Mouse (Mus musculus) E14TG2a.4 (cell line): Measurements from ENCODE around the gene Prx.

Experiments used
- H3K27me3 ChIP-seq: 2 replicates; pipeline ENCODE4 v1.6.1; 2014; ENCODE audit warnings: low read length, control low read depth; ENCODE audit not compliant: insufficient read depth
- H3K36me3 ChIP-seq: 2 replicates; pipeline ENCODE4 v1.6.1; 2014; ENCODE audit warnings: low read length, control low read depth; ENCODE audit not compliant: insufficient read depth
- H3K4me1 ChIP-seq: replicated peaks from 2 replicates; pipeline ENCODE4 v1.6.1; 2014; ENCODE audit warnings: low read depth, low read length, control low read depth
- H3K4me3 ChIP-seq: replicated peaks from 2 replicates; pipeline ENCODE4 v1.5.1; 2014; ENCODE audit warnings: mild to moderate bottlenecking, low read length
- H3K9me3 ChIP-seq: 2 replicates; pipeline ENCODE4 v1.6.1; 2014; ENCODE audit warnings: low read length, control low read depth
- CTCF ChIP-seq: conservative IDR thresholded peaks from 2 replicates; pipeline ENCODE4 v1.5.1; 2014; ENCODE audit warnings: low read length
- NANOG ChIP-seq: IDR thresholded peaks from 2 replicates; pipeline ENCODE4 v1.6.1; 2014; ENCODE audit warnings: borderline replicate concordance, low read length, mixed read lengths
- POU5F1 ChIP-seq: IDR thresholded peaks from 2 replicates; pipeline ENCODE4 v1.6.1; 2014; ENCODE audit warnings: low read length, borderline replicate concordance

Gene Prx

DNA sequence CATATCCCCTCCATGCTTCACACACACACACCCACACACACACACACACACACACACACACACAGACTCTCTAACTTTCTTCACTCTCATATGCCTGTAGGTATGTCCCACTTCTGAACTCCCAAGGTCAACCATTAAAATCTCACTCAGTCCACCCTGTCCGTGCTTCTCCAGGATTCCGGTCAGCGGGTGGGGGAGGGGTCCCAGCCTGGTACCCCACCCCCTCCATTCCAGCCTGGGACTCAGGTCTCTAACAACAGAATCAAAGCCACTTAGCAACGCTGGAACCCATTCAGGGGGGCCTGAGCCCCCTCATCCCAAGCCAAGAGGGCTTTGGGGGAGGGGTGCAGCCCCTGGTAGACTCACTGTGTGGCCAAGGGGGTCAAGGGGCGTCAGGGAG lies 23.8 kb downstream of the Prx start, which contains the start of gene Hipk4:
Hipk4 (plus strand) TSS at position 301 of the 400 bp plus-strand sequence.
- TF ChIP-seq CTCF (no peak), POU5F1 (no peak), NANOG (no peak)
- Histone ChIP-seq H3K4me3 (no peak within 1 kb of the TSS), H3K9me3 (no peaks in the 10 kb centered on the region), H3K27me3 (no peaks in the 10 kb centered on the region), H3K4me1 (peaks cover 74% of the 10 kb centered on the region), H3K36me3 (peaks cover 20% of the 10 kb centered on the region)

DNA sequence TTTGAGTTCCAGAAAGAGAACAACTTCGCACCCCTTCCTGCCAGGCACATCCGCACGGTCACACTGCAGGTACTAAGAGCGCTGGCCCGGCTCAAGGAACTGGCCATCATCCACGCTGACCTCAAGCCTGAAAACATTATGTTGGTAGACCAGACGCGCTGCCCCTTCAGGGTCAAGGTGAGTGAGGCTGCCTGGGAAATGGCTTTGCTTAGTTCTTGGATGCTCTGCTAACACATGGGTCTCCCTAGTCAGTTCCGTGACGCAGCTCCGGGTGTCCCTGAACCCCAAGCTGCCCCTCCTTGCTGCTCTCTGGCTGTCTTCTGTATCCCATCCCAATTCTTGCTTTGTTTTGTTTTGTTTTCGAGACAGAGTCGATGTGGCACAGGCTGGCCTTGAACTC lies 24.7 kb downstream of the Prx start:
- H3K36me3 ChIP-seq = peaks cover 12% of the 10 kb centered on the region
- no peak overlapping the region for H3K4me3 ChIP-seq
- no peak for TF ChIP-seq NANOG
- TF ChIP-seq POU5F1 = no peak
- TF ChIP-seq CTCF = no peak
- H3K27me3 ChIP-seq = no peaks in the 10 kb centered on the region
- no peaks in the 10 kb centered on the region for H3K9me3 ChIP-seq
- peaks cover 76% of the 10 kb centered on the region for H3K4me1 ChIP-seq

DNA sequence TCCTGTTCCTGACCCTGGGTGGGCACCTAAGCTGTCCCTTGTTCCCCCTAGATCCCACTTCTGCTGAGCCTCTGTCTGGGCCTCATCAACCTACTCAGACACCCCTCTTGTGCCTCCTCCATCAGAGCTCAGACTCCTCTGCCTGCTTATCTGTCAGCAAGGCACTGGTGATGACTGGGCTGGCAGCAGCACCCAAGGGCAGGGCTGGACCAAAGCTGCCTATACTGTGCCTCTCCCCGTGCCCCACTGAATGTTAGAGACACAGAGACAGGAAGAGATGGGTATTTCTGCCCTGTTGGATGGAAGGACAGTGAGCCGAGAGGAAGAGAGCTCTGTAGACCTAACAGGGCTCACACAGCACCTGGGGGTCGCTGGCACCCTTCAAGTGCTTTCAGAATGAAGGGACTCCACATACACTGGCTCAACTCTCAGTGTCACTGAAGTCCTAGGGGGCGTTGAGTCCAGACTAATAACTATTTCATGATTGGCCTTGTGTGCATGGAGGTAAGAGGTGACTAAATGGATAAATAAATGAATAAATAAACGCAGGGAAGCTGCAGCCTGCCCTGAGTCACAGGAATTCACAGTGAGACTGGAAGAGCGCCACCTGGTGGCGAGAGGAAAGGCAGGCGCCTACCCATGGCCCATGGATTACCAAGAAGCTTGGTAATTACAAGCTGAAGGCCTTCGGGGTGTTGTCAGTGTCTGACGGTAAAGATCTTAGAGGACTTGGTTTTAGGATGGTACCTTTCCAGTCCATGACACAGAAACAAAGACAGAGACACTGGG lies 27.1 kb downstream of the Prx start:
- no peak overlapping the region for H3K4me3 ChIP-seq
- H3K9me3 ChIP-seq = no peaks in the 10 kb centered on the region
- H3K36me3 ChIP-seq = peaks cover 11% of the 10 kb centered on the region
- TF ChIP-seq POU5F1 (no peak), CTCF (peak; percentile 95)
- H3K4me1 ChIP-seq = peaks cover 72% of the 10 kb centered on the region
- H3K27me3 ChIP-seq = no peaks in the 10 kb centered on the region

DNA sequence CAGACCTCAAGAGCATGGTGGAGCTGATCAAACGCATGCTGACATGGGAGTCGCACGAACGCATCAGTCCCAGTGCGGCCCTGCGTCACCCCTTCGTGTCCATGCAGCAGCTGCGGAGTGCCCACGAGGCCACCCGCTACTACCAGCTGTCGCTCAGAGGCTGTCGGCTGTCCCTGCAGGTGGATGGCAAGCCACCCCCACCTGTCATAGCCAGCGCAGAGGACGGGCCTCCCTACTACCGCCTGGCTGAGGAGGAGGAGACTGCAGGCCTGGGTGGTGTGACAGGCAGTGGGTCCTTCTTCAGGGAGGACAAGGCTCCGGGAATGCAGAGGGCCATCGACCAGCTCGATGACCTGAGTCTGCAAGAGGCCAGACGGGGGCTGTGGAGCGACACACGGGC lies 29.9 kb downstream of the Prx start:
- peaks cover 36% of the 10 kb centered on the region for H3K36me3 ChIP-seq
- peak overlapping the region; percentile 66 for H3K4me3 ChIP-seq
- H3K4me1 ChIP-seq = peaks cover 62% of the 10 kb centered on the region
- TF ChIP-seq CTCF (no peak), NANOG (no peak), POU5F1 (no peak)
- H3K27me3 ChIP-seq = no peaks in the 10 kb centered on the region
- H3K9me3 ChIP-seq = no peaks in the 10 kb centered on the region

DNA sequence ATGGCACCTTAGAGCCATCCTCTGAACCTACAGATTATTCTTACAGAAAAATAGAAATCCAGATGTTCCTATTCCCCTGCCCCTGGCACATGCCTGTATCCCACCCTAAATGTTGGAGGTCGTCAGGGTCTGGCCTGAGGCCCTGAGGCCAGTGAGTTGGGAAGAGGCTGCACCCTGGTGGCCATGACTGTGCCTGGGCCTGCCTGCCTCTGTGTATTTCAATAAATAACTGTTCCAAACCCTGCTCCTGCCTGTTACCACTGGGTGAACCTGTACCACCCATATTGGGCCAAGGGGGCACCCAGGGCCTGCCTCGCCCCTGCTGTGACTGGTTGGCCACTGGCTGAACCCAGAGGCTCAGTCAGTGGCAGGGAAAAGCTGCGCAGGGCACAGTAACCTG lies 31.8 kb downstream of the Prx start:
- H3K4me1 ChIP-seq = peaks cover 45% of the 10 kb centered on the region
- H3K9me3 ChIP-seq = no peaks in the 10 kb centered on the region
- no peak overlapping the region for H3K4me3 ChIP-seq
- TF ChIP-seq CTCF (no peak), NANOG (no peak), POU5F1 (no peak)
- no peaks in the 10 kb centered on the region for H3K27me3 ChIP-seq
- peaks cover 54% of the 10 kb centered on the region for H3K36me3 ChIP-seq

DNA sequence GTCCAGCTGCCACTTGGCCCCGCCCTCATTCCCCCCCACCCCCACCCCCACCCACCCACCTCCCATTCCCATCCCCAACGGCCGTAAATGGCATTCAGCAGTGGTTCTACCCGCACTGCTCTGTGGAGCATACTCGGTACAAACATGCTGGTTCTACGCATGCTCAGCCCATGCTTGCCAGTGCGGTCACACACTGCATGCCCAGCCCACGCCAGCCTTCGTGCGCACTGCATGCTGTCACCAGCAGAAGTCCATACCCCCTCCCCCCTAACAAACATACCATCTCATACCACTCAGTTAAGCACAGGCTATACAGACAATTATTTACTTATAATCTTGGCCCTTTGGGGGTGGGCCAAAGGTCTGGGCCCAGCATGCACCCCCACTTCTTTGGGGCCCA lies 32.6 kb downstream of the Prx start:
- Histone ChIP-seq H3K9me3 (no peaks in the 10 kb centered on the region), H3K4me3 (no peak overlapping the region), H3K36me3 (peaks cover 61% of the 10 kb centered on the region), H3K4me1 (peaks cover 39% of the 10 kb centered on the region), H3K27me3 (no peaks in the 10 kb centered on the region)
- TF ChIP-seq POU5F1 (no peak), CTCF (no peak), NANOG (no peak)

DNA sequence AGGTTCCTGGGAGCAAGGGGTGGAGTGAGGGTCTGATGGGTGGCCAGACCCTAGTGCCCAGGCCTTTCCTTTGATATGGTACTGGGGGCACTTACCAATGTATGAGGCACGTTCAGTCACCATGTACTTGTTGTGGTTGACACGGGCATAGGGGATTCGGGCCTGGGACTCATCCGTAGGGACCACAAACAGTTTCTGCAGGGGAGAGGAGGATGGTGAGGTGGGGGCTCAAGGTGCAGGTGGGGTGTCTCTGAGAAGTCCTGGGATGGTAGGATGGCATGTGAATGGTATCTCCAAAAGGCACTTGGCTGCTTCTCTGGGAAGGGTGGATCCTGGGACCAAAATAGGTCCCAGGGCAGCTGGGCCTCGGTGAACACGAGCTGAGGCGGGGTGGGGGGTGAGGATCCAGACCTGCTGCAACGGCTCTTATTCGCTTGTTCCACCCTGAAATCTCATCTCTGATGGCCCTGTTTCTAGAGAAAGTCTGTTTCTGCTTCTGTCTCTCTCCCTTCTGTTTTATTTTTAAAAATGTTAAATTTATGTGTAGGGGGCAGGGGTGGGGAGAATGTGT lies 33.4 kb downstream of the Prx start:
- peaks cover 46% of the 10 kb centered on the region for H3K4me1 ChIP-seq
- H3K27me3 ChIP-seq = no peaks in the 10 kb centered on the region
- peaks cover 70% of the 10 kb centered on the region for H3K36me3 ChIP-seq
- H3K4me3 ChIP-seq = 0 out of 2 replicates have a peak overlapping the region, but pooled peaks have one; percentile 23
- no peak for TF ChIP-seq NANOG
- no peak for TF ChIP-seq POU5F1
- no peak for TF ChIP-seq CTCF
- no peaks in the 10 kb centered on the region for H3K9me3 ChIP-seq

DNA sequence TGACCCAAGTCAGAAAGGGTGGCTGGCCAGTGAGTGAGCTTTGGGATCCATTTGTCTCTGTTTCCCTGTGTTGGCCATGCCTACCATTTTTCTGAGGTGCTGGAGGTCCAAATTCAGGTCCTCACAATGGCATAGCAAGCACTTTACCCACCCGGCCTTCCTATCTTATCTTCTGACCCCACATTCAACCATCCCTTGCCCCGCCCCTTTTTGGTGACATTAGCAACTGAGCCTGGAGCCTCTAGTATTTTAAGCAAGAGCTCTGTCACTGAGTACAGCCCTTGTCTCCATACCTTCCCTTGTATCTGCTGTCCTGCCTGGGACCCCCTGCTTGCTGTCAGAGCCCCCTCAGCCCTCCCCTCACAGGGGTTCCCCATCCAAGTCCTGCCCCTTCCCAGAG lies 36.3 kb downstream of the Prx start:
- Histone ChIP-seq H3K27me3 (no peaks in the 10 kb centered on the region), H3K9me3 (no peaks in the 10 kb centered on the region), H3K4me3 (no peak overlapping the region), H3K36me3 (peaks cover 94% of the 10 kb centered on the region), H3K4me1 (peaks cover 46% of the 10 kb centered on the region)
- no peak for TF ChIP-seq POU5F1
- no peak for TF ChIP-seq CTCF
- no peak for TF ChIP-seq NANOG
